Mouse (Mus musculus): ENCODE measurements around the gene Kmo.

The Kmo gene

GRCm38 (mm10) chr1:175631080-175631479 is 10.9 kb downstream of the Kmo start:
- no peak for ATAC-seq (ENCODE audit: insufficient number of reproducible peaks, low FRiP score, low TSS enrichment)

GRCm38 (mm10) chr1:175631721-175632221 is 11.6 kb downstream of the Kmo start:
- no peak for ATAC-seq (ENCODE audit: insufficient number of reproducible peaks, low FRiP score, low TSS enrichment)

- ATAC-seq (ENCODE audit: insufficient number of reproducible peaks, low FRiP score, low TSS enrichment), result no peak
Observed at GRCm38 (mm10) chr1:175632470-175632869, 12.3 kb downstream of the Kmo start.

GRCm38 (mm10) chr1:175637677-175638076 is 17.5 kb downstream of the Kmo start:
- ATAC-seq (ENCODE audit: insufficient number of reproducible peaks, low FRiP score, low TSS enrichment), result no peak

GRCm38 (mm10) chr1:175639072-175639471 is 18.9 kb downstream of the Kmo start:
- ATAC-seq (ENCODE audit: insufficient number of reproducible peaks, low FRiP score, low TSS enrichment), result no peak

- no peak for ATAC-seq (ENCODE audit: insufficient number of reproducible peaks, low FRiP score, low TSS enrichment)
Observed at GRCm38 (mm10) chr1:175640435-175641150, 20.4 kb downstream of the Kmo start.

- ATAC-seq (ENCODE audit: insufficient number of reproducible peaks, low FRiP score, low TSS enrichment), result no peak
Observed at GRCm38 (mm10) chr1:175643496-175644265, 23.5 kb downstream of the Kmo start.

GRCm38 (mm10) chr1:175646952-175647351 is 26.8 kb downstream of the Kmo start:
- no peak for ATAC-seq (ENCODE audit: insufficient number of reproducible peaks, low FRiP score, low TSS enrichment)

GRCm38 (mm10) chr1:175648615-175649014 is 28.4 kb downstream of the Kmo start:
- ATAC-seq (ENCODE audit: insufficient number of reproducible peaks, low FRiP score, low TSS enrichment), result no peak

GRCm38 (mm10) chr1:175659900-175660299 is 39.7 kb downstream of the Kmo start:
- ATAC-seq (ENCODE audit: insufficient number of reproducible peaks, low FRiP score, low TSS enrichment), result no peak

GRCm38 (mm10) chr1:175668666-175669405 is 48.7 kb downstream of the Kmo start:
- peak; percentile 74; the same call in 1 of the 2 replicates for ATAC-seq (ENCODE audit: insufficient number of reproducible peaks, low FRiP score, low TSS enrichment)

- no peak for ATAC-seq (ENCODE audit: insufficient number of reproducible peaks, low FRiP score, low TSS enrichment)
Observed at GRCm38 (mm10) chr1:175669456-175669855, 49.3 kb downstream of the Kmo start.

- ATAC-seq (ENCODE audit: insufficient number of reproducible peaks, low FRiP score, low TSS enrichment), result no peak
Observed at GRCm38 (mm10) chr1:175670042-175670441, 49.9 kb downstream of the Kmo start.

- ATAC-seq (ENCODE audit: insufficient number of reproducible peaks, low FRiP score, low TSS enrichment), result no peak
Observed at GRCm38 (mm10) chr1:175671626-175672025, 51.4 kb downstream of the Kmo start.

- ATAC-seq (ENCODE audit: insufficient number of reproducible peaks, low FRiP score, low TSS enrichment), result no peak
Observed at GRCm38 (mm10) chr1:175673563-175674325, 53.6 kb downstream of the Kmo start.

GRCm38 (mm10) chr1:175675116-175675515 is 54.9 kb downstream of the Kmo start:
- no peak for ATAC-seq (ENCODE audit: insufficient number of reproducible peaks, low FRiP score, low TSS enrichment)

GRCm38 (mm10) chr1:175677459-175677858 is 57.3 kb downstream of the Kmo start:
- ATAC-seq (ENCODE audit: insufficient number of reproducible peaks, low FRiP score, low TSS enrichment), result no peak

- ATAC-seq (ENCODE audit: insufficient number of reproducible peaks, low FRiP score, low TSS enrichment), result no peak
Observed at GRCm38 (mm10) chr1:175680995-175681394, 60.8 kb downstream of the Kmo start.

GRCm38 (mm10) chr1:175691686-175692245 is 71.6 kb downstream of the Kmo start:
- no peak; the same call in 1 of the 2 replicates for ATAC-seq (ENCODE audit: insufficient number of reproducible peaks, low FRiP score, low TSS enrichment)

Data from cerebellum, adult (tissue).